ENCODE assay signal across 16 mouse cellular contexts in genomic region chrX:108729068-108729467, GRCm38 (mm10).
A peak's percentile ranks its signal among the peaks of the same experiment; 100 is the strongest.
DNase-seq lines count a peak whose midpoint lies in the region; ATAC-seq and TF ChIP-seq lines count a peak whose summit lies in the region.
"Had no signal": no experiment of that assay in that cellular context is flagged by ENCODE, and none has a peak within 500 bp of the region (broad histone marks: within the 10 kb centered on the region; RNA-seq: fewer than 3 reads in every experiment).

No protein-coding gene starts in this region.

- no peak overlapping the region for H3K4me2 ChIP-seq in lung, embryonic 14.5 days
- H3K4me2 ChIP-seq: heart, embryonic 15.5 days; limb, embryonic 13.5 days had no signal

- peak; percentile 60; the same call in 1 of the 2 replicates for ATAC-seq in lung, embryonic 14.5 days (ENCODE audit: insufficient read depth)
- ATAC-seq: activated CD4-positive, CD25-positive, alpha-beta regulatory T cell, adult 4 months had no signal

- 48% methylated on average over 3 of the region's 3 CpGs for WGBS in lung, embryonic 14.5 days
- WGBS in lung, adult 2 months: 66% methylated on average over 3 of the region's 3 CpGs

- H3K9ac ChIP-seq in lung, embryonic 14.5 days: no peak overlapping the region
- H3K9ac ChIP-seq: heart, embryonic 15.5 days; limb, embryonic 13.5 days had no signal

- H3K4me1 ChIP-seq in lung, embryonic 14.5 days (ENCODE audit: insufficient read depth): no peaks in the 10 kb centered on the region
- no peaks in the 10 kb centered on the region for H3K4me1 ChIP-seq in lung, adult 2 months (ENCODE audit: control insufficient read depth, insufficient read depth, low read length)
- H3K4me1 ChIP-seq: limb, embryonic 13.5 days had no signal

- no peak for TF ChIP-seq CTCF in lung, embryonic 14.5 days (IDR thresholded peaks at IDR 0.05; ENCODE audit: low read depth)
- no peak for TF ChIP-seq CTCF in lung, adult 2 months (IDR thresholded peaks at IDR 0.05; ENCODE audit: insufficient read depth, low read length)

- no peaks in the 10 kb centered on the region for H3K27me3 ChIP-seq in lung, embryonic 14.5 days (ENCODE audit: insufficient read depth, low read length)
- H3K27me3 ChIP-seq: CH12.LX; heart, embryonic 15.5 days; limb, embryonic 13.5 days had no signal

- no peak overlapping the region for H3K4me3 ChIP-seq in lung, embryonic 14.5 days (ENCODE audit: low read depth, low read length)
- H3K4me3 ChIP-seq in lung, adult 2 months (replicated peaks; ENCODE audit: extremely low read depth, low read depth, low read length): no peak overlapping the region
- H3K4me3 ChIP-seq: heart, embryonic 15.5 days; left cerebral cortex, adult 2 months; limb, embryonic 13.5 days had no signal

- no peaks in the 10 kb centered on the region for H3K36me3 ChIP-seq in lung, embryonic 14.5 days (ENCODE audit: insufficient read depth)
- H3K36me3 ChIP-seq: heart, embryonic 15.5 days; limb, embryonic 13.5 days had no signal

- intact Hi-C loops in heart, postnatal 10 days (cut with DNase I): no loop called here

- H3K9me3 ChIP-seq in lung, embryonic 14.5 days (ENCODE audit: low read depth, low read length): no peaks in the 10 kb centered on the region
- H3K9me3 ChIP-seq: heart, embryonic 15.5 days; limb, embryonic 13.5 days had no signal

- H3K27ac ChIP-seq in lung, embryonic 14.5 days (ENCODE audit: low read depth): peak overlapping the region; percentile 30; the same call in 1 of the 2 replicates
- H3K27ac ChIP-seq: heart, embryonic 15.5 days; left cerebral cortex, adult 2 months; limb, embryonic 13.5 days had no signal

- DNase-seq in cerebellum, adult 9-10 months: peak; percentile 3
- no peak for DNase-seq in cerebellum, adult 9-11 months
- DNase-seq in heart, postnatal 10 days: peak; percentile 7 to 17
- DNase-seq in heart, postnatal 4 days: no peak
- peak; percentile 64 for DNase-seq in lung, embryonic 14.5 days
- no peak for DNase-seq in lung, adult 2 months
- DNase-seq in lung, postnatal 36 days: peak; percentile 11
- DNase-seq in ovary, postnatal 10 days (ENCODE audit: low spot score): no peak
- DNase-seq: gastrocnemius, postnatal 36 days; kidney, adult 9 months; right cerebral cortex, postnatal 14 days had no signal

- TF ChIP-seq POLR2A in lung, adult 2 months (IDR thresholded peaks at IDR 0.05; ENCODE audit: borderline replicate concordance, extremely low read depth, low read depth, low read length): no peak

Comparison
In these comparisons a context has a peak if more than half of its experiments do, and no peak if none do; other contexts are left out.
1. DNase-seq: peak in cerebellum, adult 9-10 months (single experiment), heart, postnatal 10 days (2 of 2), lung, embryonic 14.5 days (single experiment) and lung, postnatal 36 days (single experiment); none in cerebellum, adult 9-11 months (single experiment), heart, postnatal 4 days (single experiment), lung, adult 2 months (single experiment) and ovary, postnatal 10 days (single experiment).